Mouse (Mus musculus): ENCODE data around the gene Igf2bp2.

Gene Igf2bp2

DNA sequence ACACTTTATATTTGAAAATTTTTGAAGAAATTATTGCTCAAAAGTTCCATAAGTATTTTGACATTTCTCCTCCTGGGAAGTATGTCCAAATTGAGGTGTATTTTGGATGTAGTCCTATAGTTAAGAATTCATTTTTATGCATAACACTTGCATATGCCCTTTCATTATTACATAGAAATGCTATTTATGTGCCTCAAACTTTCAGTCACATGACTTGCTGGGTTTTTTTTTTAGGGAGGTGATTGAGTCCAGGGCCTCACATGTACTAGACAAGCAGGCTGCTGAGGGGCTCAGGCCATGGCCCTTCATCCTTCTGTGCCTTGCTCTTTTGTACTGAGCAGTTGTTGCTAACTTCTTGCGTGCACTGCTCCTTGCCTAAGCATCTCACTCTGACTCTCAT, 123.1 kb downstream of the Igf2bp2 start:
- no peak for DNase-seq (ENCODE audit: low read depth, low spot score)

DNA sequence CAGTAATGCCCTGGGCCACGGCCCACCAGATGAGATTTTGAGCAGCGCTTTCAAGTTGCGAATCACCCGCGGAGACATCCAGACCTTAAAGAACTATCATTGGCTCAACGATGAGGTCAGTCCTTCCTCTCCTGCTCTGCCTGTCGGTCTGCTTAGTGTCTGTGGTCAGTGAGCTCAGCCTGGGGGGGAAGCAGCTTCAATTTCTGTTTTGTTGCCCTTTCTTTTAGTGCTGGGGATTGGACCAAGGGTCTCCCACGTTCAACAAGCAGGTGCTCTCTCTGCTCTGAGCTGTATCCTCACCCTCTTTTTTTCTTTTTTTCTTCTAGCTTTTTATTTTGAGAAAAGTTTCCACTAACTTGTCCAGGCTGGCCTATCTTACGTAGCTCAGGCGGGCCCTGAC, 124.5 kb downstream of the Igf2bp2 start:
- no peak for DNase-seq (ENCODE audit: low read depth, low spot score)

DNA sequence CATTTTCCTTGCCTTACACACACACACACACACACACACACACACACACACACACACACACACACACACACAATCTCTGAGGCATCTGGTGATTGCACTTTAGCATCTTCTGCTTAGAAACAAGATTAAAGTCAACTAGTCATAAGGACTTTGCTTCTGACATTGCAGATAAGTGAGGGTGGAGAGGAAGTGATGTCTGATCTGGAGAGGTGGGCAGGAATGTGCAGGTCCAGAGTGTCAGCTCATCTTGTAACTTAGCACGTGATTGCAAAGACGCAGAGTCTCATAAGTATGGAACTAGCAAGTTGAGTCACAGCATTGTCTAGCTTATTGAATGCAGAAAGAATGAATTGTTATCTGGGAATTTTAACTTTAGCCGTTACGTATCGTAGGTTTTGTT, 135.6 kb downstream of the Igf2bp2 start:
- no peak for DNase-seq (ENCODE audit: low read depth, low spot score)

DNA sequence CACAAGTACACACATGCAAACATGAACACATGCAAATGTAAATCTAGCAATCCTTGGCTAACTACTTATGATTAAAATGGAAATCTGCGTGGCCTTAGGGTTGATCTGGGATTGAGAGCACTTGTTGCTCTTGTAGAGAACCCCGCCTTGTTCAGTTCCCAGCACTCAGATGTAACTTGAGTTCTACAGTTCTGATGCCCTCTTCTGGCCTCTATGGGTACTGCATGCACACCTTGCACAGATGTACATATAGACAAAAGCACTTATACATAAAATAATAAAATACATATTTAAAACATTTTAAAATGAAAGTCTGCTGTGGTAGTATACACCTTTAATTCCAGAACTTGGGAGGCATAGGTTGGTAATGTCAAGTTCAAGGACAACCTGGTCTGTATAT, 141.0 kb downstream of the Igf2bp2 start:
- DNase-seq (ENCODE audit: low read depth, low spot score), result no peak

DNA sequence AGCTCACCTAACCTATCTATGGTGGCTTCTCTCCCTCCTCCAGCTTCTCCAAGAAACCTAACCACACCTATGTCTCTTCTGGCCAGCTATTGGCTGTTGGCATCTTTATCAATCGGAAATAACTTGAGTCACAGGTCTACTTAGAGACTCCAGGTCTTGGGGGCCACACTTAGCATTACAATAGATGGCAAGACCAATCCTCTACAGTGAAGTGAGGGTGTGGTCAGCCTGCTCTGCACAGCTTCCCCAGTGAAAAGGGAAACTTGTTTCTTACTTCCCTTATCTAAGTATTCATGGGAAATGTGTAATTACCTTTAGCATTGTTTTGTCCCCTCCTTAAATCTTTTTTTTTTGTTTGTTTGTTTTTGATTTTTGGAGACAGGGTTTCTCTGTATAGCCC, 147.5 kb downstream of the Igf2bp2 start:
- no peak for DNase-seq (ENCODE audit: low read depth, low spot score)

DNA sequence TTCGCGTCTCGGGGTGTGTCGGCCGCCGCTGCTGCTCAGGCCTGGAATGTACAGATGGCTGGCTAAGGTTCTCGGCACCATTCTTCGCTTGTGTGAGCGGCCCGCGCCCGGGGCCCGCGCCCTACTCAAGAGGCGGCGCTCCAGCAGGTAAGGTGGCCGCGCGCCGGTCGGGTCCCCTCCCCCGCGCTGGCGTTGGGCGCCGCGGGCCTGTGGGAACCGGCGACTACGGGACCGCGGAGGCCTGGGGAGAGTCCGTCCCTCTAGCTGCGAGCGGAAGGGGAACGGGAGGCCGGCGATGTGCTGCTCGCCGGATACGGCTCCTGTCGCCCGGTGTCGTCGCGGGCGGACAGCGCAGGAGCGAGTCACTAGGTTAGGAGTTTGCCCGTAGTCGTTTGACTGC, 153.5 kb downstream of the Igf2bp2 start:
- no peak for DNase-seq (ENCODE audit: low read depth, low spot score)

DNA sequence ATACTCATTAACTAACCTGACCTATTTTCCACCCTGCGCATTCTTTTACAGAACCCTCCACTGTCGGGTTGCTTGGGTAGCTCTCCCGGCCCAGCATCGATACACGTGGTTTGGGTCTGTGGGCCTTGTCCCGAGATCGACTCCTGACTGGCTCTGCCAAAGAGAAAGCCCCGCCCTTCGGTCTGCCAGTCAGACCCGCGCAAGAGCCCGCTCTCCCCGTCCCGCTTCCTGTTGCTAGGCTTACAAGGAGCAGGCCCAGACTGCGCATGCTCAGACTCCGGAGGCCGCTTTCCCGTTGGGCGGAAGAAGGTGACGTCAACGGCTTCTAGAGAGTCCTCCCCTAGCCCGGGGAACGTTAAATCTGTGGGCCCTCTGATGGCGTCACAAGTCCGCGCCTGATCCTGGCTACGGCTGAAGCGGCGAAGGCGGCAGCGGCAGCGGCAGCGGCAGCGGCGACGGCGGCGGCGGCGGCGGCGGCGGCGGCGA, 154.0 kb downstream of the Igf2bp2 start, which contains the start of gene Senp2:
Gene Senp2, plus strand, starts transcription at position 386 of the 486 bp plus-strand sequence.
- DNase-seq (ENCODE audit: low read depth, low spot score), result peak; percentile 99
